Mouse (Mus musculus) kidney, postnatal 0 days (tissue): ENCODE results near the gene Hlcs. TPM values are rescaled to one million over a fixed set of nuclear protein-coding genes. Genes with fewer than 3 reads are reported as not detected.
A peak's percentile ranks its signal among the peaks of the same experiment; 100 is the strongest.

Experiments used
- ATAC-seq: fragments of 200-750 bp; cut with Nextera tagmentation; replicated peaks from 2 replicates; pipeline ENCODE4 v1.8.0; 2017; ENCODE audit warnings: low read depth, moderate number of reproducible peaks, moderate TSS enrichment, moderate library complexity; ENCODE audit not compliant: low FRiP score
- DNase-seq: peaks from one replicate; pipeline ENCODE4 v3.0.0-alpha.2; 2016; ENCODE audit warnings: low spot score
- H3K27ac ChIP-seq: fragments of 300-500 bp; sonication (generic); 2 replicates; pipeline ENCODE4 v1.5.1; 2014; ENCODE audit warnings: mild to moderate bottlenecking
- H3K27me3 ChIP-seq: fragments of 300-500 bp; sonication (generic); 2 replicates; pipeline ENCODE4 v1.6.1; 2014; ENCODE audit warnings: low read length, mixed read lengths; ENCODE audit not compliant: insufficient read depth
- H3K36me3 ChIP-seq: fragments of 300-500 bp; sonication (generic); 2 replicates; pipeline ENCODE4 v1.6.1; 2014; ENCODE audit warnings: low read length, mixed read lengths; ENCODE audit not compliant: insufficient read depth
- H3K4me1 ChIP-seq: fragments of 300-500 bp; sonication (generic); replicated peaks from 2 replicates; pipeline ENCODE4 v1.6.1; 2014; ENCODE audit warnings: antibody characterized with exemption, low read length, mixed read lengths; ENCODE audit not compliant: insufficient read depth
- H3K4me2 ChIP-seq: fragments of 300-500 bp; sonication (generic); 2 replicates; pipeline ENCODE4 v1.6.1; 2014; ENCODE audit warnings: mild to moderate bottlenecking, low read length, moderate library complexity, mixed read lengths
- H3K4me3 ChIP-seq: fragments of 300-500 bp; sonication (generic); replicated peaks from 2 replicates; pipeline ENCODE4 v1.5.1; 2014; ENCODE audit warnings: low read depth, low read length
- H3K9ac ChIP-seq: fragments of 300-500 bp; sonication (generic); 2 replicates; pipeline ENCODE4 v1.6.1; 2014; ENCODE audit warnings: low read depth, low read length
- H3K9me3 ChIP-seq: fragments of 300-500 bp; sonication (generic); replicated peaks from 2 replicates; pipeline ENCODE4 v1.6.1; 2016; ENCODE audit warnings: low read length, inconsistent platforms, mixed read lengths
- CTCF ChIP-seq: IDR thresholded peaks from 2 replicates; pipeline ENCODE4 v1.5.1; 2016; ENCODE audit warnings: antibody characterized with exemption, low read depth, mild to moderate bottlenecking, moderate library complexity
- WGBS: fragments of 180-500 bp; shearing (Covaris S2); extraction: QIAGEN DNeasy Blood & Tissue Kit; methylation state at CpG from one replicate; pipeline ENCODE4 v1.1.7; 2014; 5-methylcytosine and 5-hydroxymethylcytosine counted together
- polyA plus RNA-seq: library from polyadenylated mRNA; unstranded; fragments of >200 nt; fragmentation: Nextera tagmentation; extraction: Ambion mirVana; gene quantifications from 2 replicates; pipeline ENCODE4 v1.2.1, GENCODE M21; 2015

The Hlcs gene
- polyA plus RNA-seq, 1 experiment from 2014 or later: 5.0 TPM

GRCm38 (mm10) chr16:94307526-94307925, 5.8 kb downstream of the Hlcs start:
- Histone ChIP-seq H3K36me3 (0 out of 2 replicates have a peak, but pooled peaks cover 4% of the 10 kb centered on the region), H3K9ac (no peak overlapping the region), H3K4me1 (no peaks in the 10 kb centered on the region; the same call in 1 of the 2 replicates), H3K4me2 (no peak overlapping the region), H3K9me3 (no peaks in the 10 kb centered on the region), H3K27ac (no peak overlapping the region), H3K27me3 (no peaks in the 10 kb centered on the region), H3K4me3 (no peak overlapping the region)
- no peak for TF ChIP-seq CTCF
- DNase-seq (no peak), ATAC-seq (no peak)
- 54% methylated on average over 6 of the region's 6 CpGs for WGBS

GRCm38 (mm10) chr16:94303203-94303535, 10.2 kb downstream of the Hlcs start:
- ATAC-seq: peak; percentile 50; the same call in 1 of the 2 replicates
- Histone ChIP-seq H3K27me3 (no peaks in the 10 kb centered on the region), H3K36me3 (0 out of 2 replicates have a peak, but pooled peaks cover 4% of the 10 kb centered on the region), H3K4me3 (no peak overlapping the region), H3K9me3 (no peaks in the 10 kb centered on the region), H3K4me2 (peak overlapping the region; percentile 53), H3K4me1 (no peaks in the 10 kb centered on the region; the same call in 1 of the 2 replicates), H3K27ac (peak overlapping the region; percentile 11; the same call in 1 of the 2 replicates), H3K9ac (peak overlapping the region; percentile 40; the same call in 1 of the 2 replicates)
- TF ChIP-seq CTCF: no peak
- WGBS: 16% methylated on average over 6 of the region's 6 CpGs
- DNase-seq: no peak

- Histone ChIP-seq H3K9me3 (no peaks in the 10 kb centered on the region), H3K36me3 (0 out of 2 replicates have a peak, but pooled peaks cover 4% of the 10 kb centered on the region), H3K27me3 (no peaks in the 10 kb centered on the region), H3K27ac (peak overlapping the region; percentile 11; the same call in 1 of the 2 replicates), H3K4me1 (no peaks in the 10 kb centered on the region; the same call in 1 of the 2 replicates), H3K4me3 (peak overlapping the region; percentile 9; the same call in 1 of the 2 replicates), H3K4me2 (peak overlapping the region; percentile 53), H3K9ac (0 out of 2 replicates have a peak overlapping the region, but pooled peaks have one; percentile 40)
- 10% methylated on average over 30 of the region's 30 CpGs for WGBS
- peak; percentile 26 for DNase-seq
- peak; percentile 44; the same call in 1 of the 2 replicates for TF ChIP-seq CTCF
- ATAC-seq: peak; percentile 60
Measured at GRCm38 (mm10) chr16:94302274-94303202, 10.8 kb downstream of the Hlcs start.

GRCm38 (mm10) chr16:94301696-94302095, 11.7 kb downstream of the Hlcs start:
- Histone ChIP-seq H3K4me3 (no peak overlapping the region), H3K27ac (no peak overlapping the region), H3K9me3 (no peaks in the 10 kb centered on the region), H3K4me2 (no peak overlapping the region), H3K27me3 (no peaks in the 10 kb centered on the region), H3K9ac (no peak overlapping the region), H3K36me3 (0 out of 2 replicates have a peak, but pooled peaks cover 4% of the 10 kb centered on the region), H3K4me1 (no peaks in the 10 kb centered on the region; the same call in 1 of the 2 replicates)
- 86% methylated on average over 5 of the region's 5 CpGs for WGBS
- DNase-seq (no peak), ATAC-seq (no peak)
- TF ChIP-seq CTCF: peak; percentile 5; the same call in 1 of the 2 replicates

GRCm38 (mm10) chr16:94301194-94301593, 12.2 kb downstream of the Hlcs start:
- no peak for DNase-seq
- Histone ChIP-seq H3K9ac (no peak overlapping the region), H3K27ac (no peak overlapping the region), H3K9me3 (no peaks in the 10 kb centered on the region), H3K27me3 (no peaks in the 10 kb centered on the region), H3K4me2 (no peak overlapping the region), H3K4me3 (no peak overlapping the region), H3K36me3 (0 out of 2 replicates have a peak, but pooled peaks cover 2% of the 10 kb centered on the region), H3K4me1 (no peaks in the 10 kb centered on the region; the same call in 1 of the 2 replicates)
- no peak for ATAC-seq
- 93% methylated on average over 4 of the region's 4 CpGs for WGBS
- TF ChIP-seq CTCF: no peak

- H3K4me2 ChIP-seq: no peak overlapping the region
- no peaks in the 10 kb centered on the region for H3K27me3 ChIP-seq
- no peaks in the 10 kb centered on the region for H3K36me3 ChIP-seq
- no peak for TF ChIP-seq CTCF
- DNase-seq (no peak), ATAC-seq (no peak)
- no peak overlapping the region for H3K4me3 ChIP-seq
- no peak overlapping the region for H3K9ac ChIP-seq
- H3K4me1 ChIP-seq: no peaks in the 10 kb centered on the region; the same call in 1 of the 2 replicates
- no peak overlapping the region for H3K27ac ChIP-seq
- H3K9me3 ChIP-seq: no peaks in the 10 kb centered on the region
- WGBS: 73% methylated on average over 4 of the region's 4 CpGs
Measured at GRCm38 (mm10) chr16:94299210-94299609, 14.2 kb downstream of the Hlcs start.
